Mouse (Mus musculus) ES-Bruce4 (cell line): ENCODE measurements at regions not wholly inside any gene's neighbourhood (a gene's known extent, or its start where the extent isn't known, plus 50 kb on each side); places are given as distances from the start of the nearest gene placed in this dataset.

ENCODE experiments used
- H3K27ac ChIP-seq: 2 replicates; pipeline ENCODE4 v1.5.1; 2012; ENCODE audit warnings: low read length, inconsistent platforms; ENCODE audit not compliant: insufficient read depth
- H3K27me3 ChIP-seq: 2 replicates; pipeline ENCODE4 v1.6.1; 2012; ENCODE audit warnings: mild to moderate bottlenecking, low read length, inconsistent platforms; ENCODE audit not compliant: control insufficient read depth, poor library complexity, insufficient read depth, severe bottlenecking
- H3K36me3 ChIP-seq: 2 replicates; pipeline ENCODE4 v1.6.1; 2012; ENCODE audit warnings: inconsistent platforms, mild to moderate bottlenecking, low read length, moderate library complexity; ENCODE audit not compliant: control insufficient read depth, poor library complexity, insufficient read depth, severe bottlenecking
- H3K4me1 ChIP-seq: one replicate; pipeline ENCODE4 v1.8.1; 2011; ENCODE audit warnings: low read length; ENCODE audit not compliant: control insufficient read depth, insufficient read depth
- H3K4me3 ChIP-seq: 2 replicates; pipeline ENCODE4 v1.5.1; 2011; ENCODE audit warnings: low read depth, mild to moderate bottlenecking, low read length
- H3K9ac ChIP-seq: 2 replicates; pipeline ENCODE4 v1.6.1; 2012; ENCODE audit warnings: low read depth, mild to moderate bottlenecking, inconsistent platforms; ENCODE audit not compliant: poor library complexity, severe bottlenecking
- H3K9me3 ChIP-seq: replicated peaks from 2 replicates; pipeline ENCODE4 v1.6.1; 2012; ENCODE audit warnings: mild to moderate bottlenecking, low read length, inconsistent platforms; ENCODE audit not compliant: control insufficient read depth, poor library complexity, insufficient read depth, severe bottlenecking
- CTCF ChIP-seq: IDR thresholded peaks from one replicate; pipeline ENCODE4 v1.8.1; 2011; ENCODE audit warnings: low read depth, low read length
- EP300 ChIP-seq: IDR thresholded peaks from 2 replicates; pipeline ENCODE4 v1.6.1; 2011; ENCODE audit warnings: low read depth, low read length; ENCODE audit not compliant: insufficient read depth
- POLR2A ChIP-seq: IDR thresholded peaks from one replicate; pipeline ENCODE4 v1.8.1; 2011; ENCODE audit warnings: low read length; ENCODE audit not compliant: insufficient read depth

DNA sequence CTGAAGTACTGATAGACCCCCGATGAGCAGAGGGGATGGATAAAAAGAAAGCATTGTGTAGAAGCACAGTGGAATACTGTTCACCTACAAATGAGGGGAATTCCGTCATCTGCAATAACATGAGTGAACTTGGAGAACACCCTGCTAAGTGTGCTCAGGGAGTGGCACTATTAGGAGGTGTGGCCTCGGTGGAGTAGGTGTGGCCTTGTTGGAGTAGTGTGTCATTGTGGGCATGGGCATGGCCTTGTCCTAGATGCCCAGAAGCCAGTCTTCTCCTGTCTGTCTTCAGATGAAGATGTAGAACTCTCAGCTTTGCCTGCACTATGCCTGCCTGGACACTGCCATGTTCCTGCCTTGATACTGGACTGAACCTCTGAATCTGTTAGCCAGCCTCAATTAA lies 86.2 kb upstream of the Kl start:
- Histone ChIP-seq H3K4me1 (peaks cover 2% of the 10 kb centered on the region), H3K36me3 (no peaks in the 10 kb centered on the region), H3K9ac (no peak overlapping the region), H3K27ac (no peak overlapping the region), H3K27me3 (no peaks in the 10 kb centered on the region), H3K4me3 (no peak overlapping the region), H3K9me3 (no peaks in the 10 kb centered on the region)
- TF ChIP-seq EP300 = no peak
- no peak for TF ChIP-seq CTCF
- TF ChIP-seq POLR2A = no peak

DNA sequence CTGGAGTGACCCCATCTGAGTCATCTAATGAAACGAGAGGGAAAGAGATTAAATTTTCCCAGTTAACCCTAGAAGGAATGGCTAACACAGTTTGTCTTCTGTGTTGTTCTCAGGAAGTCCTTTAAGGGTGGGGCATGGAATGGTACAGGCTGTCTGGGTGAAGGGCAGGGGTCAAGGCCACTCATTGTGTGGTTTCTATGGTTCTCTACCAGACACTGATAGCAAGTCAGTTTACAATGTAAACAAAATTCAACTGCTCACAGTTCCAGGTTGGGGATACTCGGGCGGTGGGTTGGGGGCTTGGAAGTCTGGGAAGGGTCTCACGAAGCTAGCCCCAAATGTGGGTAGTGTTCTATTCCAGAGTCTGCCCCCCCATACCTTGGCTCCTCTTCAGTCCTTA lies 82.5 kb upstream of the Kl start:
- no peak overlapping the region for H3K4me3 ChIP-seq
- peaks cover 3% of the 10 kb centered on the region; the same call in 1 of the 2 replicates for H3K9me3 ChIP-seq
- no peak overlapping the region for H3K9ac ChIP-seq
- no peak overlapping the region for H3K27ac ChIP-seq
- H3K27me3 ChIP-seq = no peaks in the 10 kb centered on the region
- H3K36me3 ChIP-seq = no peaks in the 10 kb centered on the region
- H3K4me1 ChIP-seq = peaks cover 2% of the 10 kb centered on the region
- TF ChIP-seq CTCF (no peak), POLR2A (no peak), EP300 (peak; percentile 70; the same call in 1 of the 2 replicates)

- Histone ChIP-seq H3K4me3 (no peak overlapping the region), H3K4me1 (peaks cover 3% of the 10 kb centered on the region), H3K9me3 (peaks cover 5% of the 10 kb centered on the region; the same call in 1 of the 2 replicates), H3K27me3 (no peaks in the 10 kb centered on the region), H3K9ac (no peak overlapping the region), H3K27ac (no peak overlapping the region), H3K36me3 (no peaks in the 10 kb centered on the region)
- TF ChIP-seq CTCF (no peak), POLR2A (no peak), EP300 (no peak)
Measured at GRCm38 (mm10) chr5:150878805-150879204, 73.6 kb upstream of the Kl start.

DNA sequence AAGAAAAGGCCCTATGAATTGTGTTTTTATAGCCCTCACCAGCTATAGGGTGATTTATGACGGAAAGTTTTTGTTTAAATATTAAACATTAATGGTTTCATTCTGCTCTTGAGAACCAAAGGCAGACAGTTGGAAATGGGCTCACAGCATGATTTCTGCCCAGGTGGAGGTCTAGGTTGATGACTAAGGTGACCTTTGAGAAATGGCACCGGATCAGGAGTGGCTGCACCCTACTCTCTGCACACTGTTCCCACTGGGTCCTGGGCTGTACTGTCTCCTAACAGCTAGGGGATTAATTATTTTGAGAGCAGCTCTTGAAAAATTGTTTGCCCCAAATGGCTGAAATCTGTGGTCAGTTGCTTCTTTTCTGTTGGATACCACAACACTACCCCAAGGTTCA lies 68.7 kb upstream of the Kl start:
- TF ChIP-seq CTCF = no peak
- TF ChIP-seq POLR2A = no peak
- TF ChIP-seq EP300 = no peak
- Histone ChIP-seq H3K9me3 (no peaks in the 10 kb centered on the region), H3K36me3 (no peaks in the 10 kb centered on the region), H3K4me1 (peaks cover 3% of the 10 kb centered on the region), H3K9ac (no peak overlapping the region), H3K27ac (no peak overlapping the region), H3K4me3 (no peak overlapping the region), H3K27me3 (no peaks in the 10 kb centered on the region)

DNA sequence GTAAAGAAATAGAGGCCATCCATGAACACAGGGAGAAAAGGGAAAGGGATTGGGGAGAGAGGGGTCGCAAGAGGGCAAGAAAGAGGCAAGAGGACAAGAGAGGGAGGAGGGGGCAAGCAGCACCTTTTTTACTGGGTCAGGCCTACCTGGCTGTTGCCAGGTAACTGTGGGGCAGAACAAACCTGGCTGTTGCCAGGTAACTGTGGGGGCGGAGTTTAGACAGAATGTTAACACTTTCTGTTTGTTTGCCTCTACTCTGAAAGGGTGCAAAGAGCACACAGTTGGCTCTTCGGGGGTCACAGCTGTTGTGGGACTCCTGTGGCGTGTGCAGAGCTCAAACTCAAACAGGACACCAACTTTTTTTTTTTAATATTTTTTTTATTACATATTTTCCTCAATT lies 62.3 kb upstream of the Kl start:
- no peaks in the 10 kb centered on the region for H3K36me3 ChIP-seq
- no peak overlapping the region for H3K9ac ChIP-seq
- H3K4me3 ChIP-seq = no peak overlapping the region
- H3K9me3 ChIP-seq = no peaks in the 10 kb centered on the region
- no peak overlapping the region for H3K27ac ChIP-seq
- H3K27me3 ChIP-seq = no peaks in the 10 kb centered on the region
- no peaks in the 10 kb centered on the region for H3K4me1 ChIP-seq
- TF ChIP-seq EP300 = no peak
- no peak for TF ChIP-seq CTCF
- no peak for TF ChIP-seq POLR2A

- no peaks in the 10 kb centered on the region for H3K27me3 ChIP-seq
- no peak overlapping the region for H3K9ac ChIP-seq
- no peak overlapping the region for H3K4me3 ChIP-seq
- no peaks in the 10 kb centered on the region for H3K36me3 ChIP-seq
- H3K4me1 ChIP-seq = no peaks in the 10 kb centered on the region
- no peaks in the 10 kb centered on the region for H3K9me3 ChIP-seq
- no peak for TF ChIP-seq CTCF
- peak; percentile 81 for TF ChIP-seq EP300
- H3K27ac ChIP-seq = no peak overlapping the region
Measured at GRCm38 (mm10) chr5:150891262-150891940, 61.0 kb upstream of the Kl start.
